Mouse (Mus musculus) effector memory CD4-positive, alpha-beta T cell, adult 5 months (primary cell): Measurements from ENCODE around the gene Pf4. TPM values are rescaled to one million over a fixed set of nuclear protein-coding genes. Genes with fewer than 3 reads are reported as not detected.

ENCODE experiments used
- polyA plus RNA-seq: library from polyadenylated mRNA; unstranded; fragments of 100-300 nt; shearing (Covaris generic); gene quantifications from one replicate; pipeline ENCODE4 v1.2.1, GENCODE M21; 2017

Gene Pf4
- not detected for polyA plus RNA-seq

GRCm38 (mm10) chr5:90771880-90772653, at the start of gene Pf4:
Gene Pf4 (plus strand): TSS chr5:90772435.

DNA sequence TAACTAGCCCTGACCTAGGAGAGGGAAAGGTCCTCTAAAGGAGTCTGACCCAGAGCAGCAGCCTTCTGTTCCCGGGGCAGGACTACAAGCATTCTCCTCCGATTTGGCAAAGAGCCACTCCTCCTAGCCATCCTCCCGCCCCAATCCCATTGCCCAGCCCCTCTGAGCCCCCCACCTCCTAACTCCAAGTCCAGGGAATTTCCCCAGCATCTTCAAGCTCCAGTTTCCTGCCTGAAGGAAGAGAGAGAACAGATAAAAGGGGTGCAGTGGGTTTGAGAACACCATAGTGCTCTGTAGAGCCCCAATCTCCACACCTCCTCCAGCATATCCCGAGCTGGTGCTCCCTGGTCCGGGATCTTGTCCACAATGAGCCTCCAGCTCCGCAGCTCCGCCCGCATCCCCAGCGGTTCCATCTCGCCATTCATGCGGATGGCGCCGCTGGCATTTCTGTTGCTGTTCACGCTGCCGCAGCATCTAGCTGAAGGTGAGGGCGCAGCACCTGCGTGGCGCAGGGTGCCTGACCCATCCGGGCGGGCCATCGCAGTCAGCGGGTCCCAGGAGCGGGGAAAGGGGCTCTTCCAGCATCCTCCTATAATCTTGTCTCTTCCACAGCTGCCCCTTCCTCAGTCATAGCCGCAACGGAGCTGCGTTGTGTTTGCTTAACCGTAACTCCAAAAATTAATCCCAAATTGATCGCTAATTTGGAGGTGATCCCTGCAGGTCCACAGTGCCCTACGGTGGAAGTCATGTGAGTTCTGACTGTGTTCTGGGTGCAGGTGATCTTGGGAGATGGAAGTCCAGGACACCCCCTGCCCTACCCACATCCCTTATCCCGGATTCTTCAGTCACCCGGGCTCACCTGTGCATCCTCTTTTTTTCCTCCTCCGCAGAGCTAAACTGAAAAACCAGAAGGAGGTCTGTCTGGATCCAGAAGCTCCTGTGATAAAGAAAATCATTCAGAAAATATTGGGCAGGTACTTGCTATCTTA, 12.9 kb upstream of the Pf4 start, which contains the start of gene Cxcl5:
Gene Cxcl5 (plus strand): TSS at position 284 of the 989 bp plus-strand sequence.

GRCm38 (mm10) chr5:90768218-90768617, 4.0 kb upstream of the Pf4 start, which contains the start of gene Ppbp:
Gene Ppbp (plus strand): TSS chr5:90768518.

DNA sequence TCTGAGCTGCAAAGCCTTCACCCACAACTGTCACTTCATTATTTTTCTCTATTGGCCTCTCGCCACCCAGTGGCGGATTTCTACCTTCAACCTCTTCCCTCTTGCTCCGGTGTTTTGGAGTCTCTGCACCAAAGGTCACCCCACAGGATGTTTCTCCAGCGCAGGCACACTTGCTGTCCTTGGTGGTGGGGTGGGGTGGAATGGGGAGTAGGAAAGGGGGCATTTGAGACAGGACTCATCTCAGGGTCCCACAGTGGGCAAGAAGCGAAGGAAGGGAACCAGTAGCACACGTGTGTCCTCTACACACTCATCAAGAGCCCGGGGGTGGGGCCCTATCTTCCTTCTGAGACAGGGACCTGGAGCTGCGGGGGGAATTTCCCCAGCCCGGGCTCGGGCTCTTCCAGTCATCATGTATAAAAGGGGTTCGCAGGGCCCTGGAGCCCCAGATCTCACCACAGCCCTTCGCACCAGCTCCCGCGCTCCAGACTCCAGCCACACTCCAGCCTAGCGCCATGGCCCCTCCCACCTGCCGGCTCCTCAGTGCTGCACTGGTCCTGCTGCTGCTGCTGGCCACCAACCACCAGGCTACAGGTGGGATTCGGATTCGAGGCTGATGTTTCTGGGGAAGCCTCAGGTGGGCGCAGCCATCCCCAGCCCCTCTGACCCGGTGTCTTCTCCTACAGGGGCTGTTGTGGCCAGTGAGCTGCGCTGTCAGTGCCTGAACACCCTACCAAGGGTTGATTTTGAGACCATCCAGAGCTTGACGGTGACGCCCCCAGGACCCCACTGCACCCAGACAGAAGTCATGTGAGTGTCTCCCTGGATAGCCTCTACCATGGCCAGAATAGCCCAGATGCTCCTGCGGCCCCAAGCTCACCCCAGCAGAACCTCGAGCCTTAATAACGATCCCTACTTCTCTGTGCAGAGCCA, 13.7 kb downstream of the Pf4 start, which contains the start of gene Cxcl3:
Gene Cxcl3 (plus strand): TSS at position 445 of the 930 bp plus-strand sequence.

DNA sequence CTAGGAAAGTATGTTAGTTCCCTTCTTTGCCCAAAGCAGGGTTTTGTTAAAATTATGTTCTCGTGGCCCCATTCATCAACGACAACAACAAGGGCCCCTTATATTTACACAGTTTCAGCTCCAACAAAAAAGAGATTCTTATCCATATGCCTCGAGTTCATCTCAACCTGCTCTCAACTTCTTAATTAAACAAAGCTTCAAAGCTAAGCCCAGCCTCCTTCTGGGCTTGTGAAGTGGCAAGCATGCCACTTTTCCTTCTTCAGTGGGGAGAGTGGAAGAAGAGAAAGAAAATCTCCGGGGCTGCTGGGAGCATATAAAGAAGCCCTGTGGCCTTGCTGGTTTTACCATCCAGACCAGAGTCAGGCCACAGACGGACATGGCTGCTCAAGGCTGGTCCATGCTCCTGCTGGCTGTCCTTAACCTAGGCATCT, 22.0 kb downstream of the Pf4 start, which contains the start of gene Cxcl15:
Gene Cxcl15 (plus strand): TSS at position 340 of the 431 bp plus-strand sequence.

Other genes starting within 250 kb of the Pf4 start
- not detected for gene 5830473C10Rik, start 211.3 kb upstream of the Pf4 start, polyA plus RNA-seq
- 0.82 TPM for gene Rassf6, start 131.8 kb upstream of the Pf4 start, polyA plus RNA-seq
- not detected for gene Cxcl5, start 13.1 kb upstream of the Pf4 start, polyA plus RNA-seq
- not detected for gene Ppbp, start 3.9 kb upstream of the Pf4 start, polyA plus RNA-seq
- gene Cxcl3, start 13.7 kb downstream of the Pf4 start, polyA plus RNA-seq = not detected
- not detected for gene Cxcl15, start 22.1 kb downstream of the Pf4 start, polyA plus RNA-seq
- not detected for gene Cxcl1, start 118.8 kb downstream of the Pf4 start, polyA plus RNA-seq
- not detected for gene Cxcl2, start 131.4 kb downstream of the Pf4 start, polyA plus RNA-seq
- gene Mthfd2l, start 158.7 kb downstream of the Pf4 start, polyA plus RNA-seq = 4.8 TPM